Mouse (Mus musculus): ENCODE measurements at regions not wholly inside any gene's neighbourhood (a gene's known extent, or its start where the extent isn't known, plus 50 kb on each side); places are given as distances from the start of the nearest gene placed in this dataset.

DNA sequence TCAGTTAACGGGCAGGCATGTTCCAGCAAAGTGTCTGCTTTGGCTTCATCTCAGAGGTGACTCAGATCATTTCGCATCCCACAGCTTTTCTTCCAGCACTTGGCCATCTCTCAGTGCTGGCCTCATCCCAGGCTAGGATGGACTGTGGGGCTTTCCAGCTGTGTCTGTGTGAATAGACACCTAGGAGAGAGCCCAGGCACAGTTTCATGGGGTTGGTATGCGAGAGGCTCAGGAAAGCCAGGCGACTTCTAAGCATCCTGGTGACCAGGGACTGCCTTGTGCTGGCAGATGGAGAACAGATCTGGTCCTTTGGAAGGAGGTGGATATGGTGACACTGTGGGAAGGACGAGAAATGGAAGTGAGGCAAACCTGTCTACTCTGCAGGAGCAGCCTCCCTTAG lies 182.9 kb downstream of the Cd83 start:
- DNase-seq (ENCODE audit: extremely low spot score, low spot score), result no peak

DNA sequence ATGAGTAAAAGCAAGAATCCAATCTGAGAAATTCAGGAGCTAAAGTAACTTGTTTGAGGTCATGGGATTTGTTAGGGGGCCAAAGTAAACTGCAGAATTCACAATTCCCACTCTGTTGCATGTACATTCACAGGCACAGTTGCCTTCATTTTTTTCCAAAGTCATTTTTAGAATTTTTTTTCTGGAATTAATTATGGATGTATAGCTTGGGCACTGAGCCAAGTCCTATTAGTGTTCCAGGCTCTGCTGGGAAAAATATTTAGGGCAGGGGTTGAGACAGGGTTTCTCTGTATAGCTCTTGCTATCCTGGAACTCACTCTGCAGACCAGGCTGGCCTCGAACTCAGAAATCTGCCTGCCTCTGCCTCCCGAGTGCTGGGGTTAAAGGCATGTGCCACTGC lies 188.3 kb downstream of the Cd83 start:
- no peak for DNase-seq (ENCODE audit: extremely low spot score, low spot score)

GRCm38 (mm10) chr13:43975281-43975680 lies 190.7 kb downstream of the Cd83 start:
- no peak for DNase-seq (ENCODE audit: extremely low spot score, low spot score)

DNA sequence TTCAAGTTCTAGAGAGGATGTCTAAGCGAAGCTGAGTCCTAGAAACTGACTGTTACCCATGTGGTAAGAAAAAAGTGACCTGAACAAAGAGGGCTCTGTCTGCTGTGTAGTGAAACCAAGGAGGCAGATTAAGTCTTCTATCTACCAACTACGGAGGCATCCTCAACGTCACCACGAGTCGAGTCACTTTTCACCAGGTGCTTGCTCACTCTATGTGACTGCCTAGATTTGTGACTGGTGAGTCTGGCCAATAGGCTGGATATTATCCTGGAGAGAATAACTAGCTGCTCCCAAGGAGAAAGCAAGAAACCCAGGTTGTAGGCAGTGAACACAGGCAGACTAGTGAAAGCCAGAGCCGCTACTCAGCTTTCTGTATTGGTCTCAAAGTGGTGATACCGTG lies 191.2 kb downstream of the Cd83 start:
- DNase-seq (ENCODE audit: extremely low spot score, low spot score), result no peak

DNA sequence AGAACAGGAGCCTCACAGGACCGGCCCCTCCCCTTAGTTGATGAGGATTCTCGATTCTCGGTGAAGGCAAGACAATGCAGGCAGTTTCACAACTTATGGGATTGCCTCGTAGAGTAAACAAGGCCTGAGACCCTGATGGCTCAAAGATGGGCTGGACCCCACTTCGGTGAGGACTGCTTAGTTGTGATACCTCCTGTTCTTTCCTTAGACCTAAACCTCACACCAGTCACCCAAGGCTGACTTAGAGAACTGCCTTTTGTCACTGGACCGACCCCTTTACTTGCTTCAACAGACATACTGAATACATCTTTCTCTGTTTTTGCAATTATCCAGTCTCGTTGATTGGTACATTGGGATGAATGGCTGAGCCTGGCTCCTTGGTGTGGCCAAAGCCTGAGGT lies 192.1 kb downstream of the Cd83 start:
- no peak for DNase-seq (ENCODE audit: extremely low spot score, low spot score)

- DNase-seq (ENCODE audit: extremely low spot score, low spot score), result no peak
Measured at GRCm38 (mm10) chr13:43987338-43987737, 202.8 kb downstream of the Cd83 start.

DNA sequence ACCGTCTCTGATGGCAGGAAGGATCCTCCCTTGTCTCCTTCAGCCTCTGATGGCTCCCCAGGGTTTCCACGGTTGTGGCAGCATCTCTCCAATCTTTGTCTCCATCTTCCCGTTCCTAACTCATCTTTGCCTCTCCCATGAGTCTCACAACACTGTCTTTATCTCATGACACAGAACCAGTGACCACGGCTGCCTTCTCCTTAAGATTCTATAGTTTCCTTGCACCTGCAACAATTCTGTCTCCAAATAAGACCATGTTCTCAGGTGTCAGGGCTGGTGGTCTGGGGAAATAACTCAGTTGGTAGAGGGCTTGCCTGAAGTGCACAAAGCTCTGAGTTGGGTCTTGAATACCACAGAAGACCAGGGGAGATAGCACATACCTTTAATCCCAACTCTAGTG lies 203.8 kb downstream of the Cd83 start:
- DNase-seq (ENCODE audit: extremely low spot score, low spot score), result no peak

GRCm38 (mm10) chr13:43990281-43991101 lies 205.9 kb downstream of the Cd83 start:
- peak; percentile 41 for DNase-seq (ENCODE audit: extremely low spot score, low spot score)

DNA sequence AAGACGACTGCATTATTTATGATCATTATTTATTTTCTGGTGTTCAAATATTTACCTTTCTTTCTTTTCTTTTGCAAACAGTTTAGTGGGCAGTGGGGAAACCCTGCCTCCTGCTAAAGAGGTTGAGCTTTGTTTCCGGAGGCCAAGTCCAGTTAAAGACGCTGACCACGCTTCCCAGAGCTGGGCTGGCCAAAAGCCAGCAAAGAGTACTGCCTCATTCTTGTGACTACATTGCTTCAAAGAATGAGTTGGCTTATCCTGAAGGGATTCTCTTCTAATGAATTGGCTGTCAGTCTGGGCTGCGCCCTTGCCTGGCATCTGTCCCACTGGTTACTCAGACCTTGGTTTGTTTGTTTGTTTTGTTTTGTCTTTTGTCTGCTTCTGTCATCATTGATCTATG lies 207.2 kb downstream of the Cd83 start:
- no peak for DNase-seq (ENCODE audit: extremely low spot score, low spot score)

DNA sequence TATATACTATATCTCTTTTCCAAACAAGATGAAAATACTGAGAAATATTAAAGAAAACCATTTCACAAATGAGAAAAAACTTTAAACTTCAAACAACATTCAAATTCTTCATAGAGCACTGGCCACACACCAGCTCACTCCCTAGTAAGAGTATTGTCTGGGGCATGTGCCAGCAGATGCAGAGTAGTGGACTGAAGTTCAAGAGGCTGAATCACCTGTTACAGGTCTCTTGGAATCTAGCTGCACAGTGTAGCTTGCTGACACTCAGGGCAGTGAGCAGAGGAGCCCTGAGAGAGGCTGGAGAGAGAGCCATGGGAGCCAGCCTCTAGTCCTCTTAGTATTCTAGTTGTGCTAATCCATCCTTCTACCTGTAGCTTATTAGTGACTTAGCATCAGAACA lies 208.4 kb downstream of the Cd83 start:
- DNase-seq (ENCODE audit: extremely low spot score, low spot score), result no peak

DNA sequence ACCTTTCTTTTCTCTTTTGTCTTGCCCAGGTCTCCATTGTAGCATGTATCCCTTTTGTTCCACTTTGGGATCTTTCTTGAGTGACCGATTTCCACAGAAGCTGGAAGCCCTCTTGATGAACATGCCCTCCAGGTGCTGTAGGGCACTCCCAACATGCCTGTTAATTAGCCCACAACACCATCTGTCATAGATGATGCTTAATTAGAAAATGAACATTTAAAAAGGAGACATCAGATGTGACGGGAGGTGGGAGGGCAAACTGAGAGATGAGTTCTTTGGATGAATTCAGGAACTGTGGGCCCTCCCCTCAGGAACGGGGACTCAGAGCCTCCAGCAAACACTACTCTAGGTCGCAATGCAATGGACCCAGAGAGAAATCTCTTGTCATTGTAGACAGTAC lies 209.8 kb downstream of the Cd83 start:
- DNase-seq (ENCODE audit: extremely low spot score, low spot score), result no peak

- DNase-seq (ENCODE audit: extremely low spot score, low spot score), result no peak
Measured at GRCm38 (mm10) chr13:43995623-43996022, 211.0 kb downstream of the Cd83 start.

- DNase-seq (ENCODE audit: extremely low spot score, low spot score), result no peak
Measured at GRCm38 (mm10) chr13:44001861-44002545, 217.4 kb downstream of the Cd83 start.

DNA sequence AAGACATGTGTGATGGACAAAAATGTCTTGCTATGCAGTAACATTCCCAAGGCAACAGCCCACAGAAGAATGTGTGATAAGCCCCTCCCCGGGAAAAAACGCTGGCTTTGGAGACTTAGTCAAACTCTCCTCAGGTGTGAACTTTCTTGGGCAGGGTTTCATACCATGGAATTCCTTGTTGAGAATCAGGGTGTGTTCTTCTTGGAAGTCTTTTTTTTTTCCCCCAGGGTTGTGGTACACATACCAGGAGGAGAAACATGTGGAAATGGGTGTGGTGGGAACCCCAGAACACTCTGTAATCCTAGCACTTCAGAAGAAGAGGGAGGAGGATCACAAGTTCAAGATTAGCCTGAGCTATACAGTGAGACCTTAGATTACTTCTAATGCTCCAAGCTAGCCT lies 228.3 kb downstream of the Cd83 start:
- no peak for DNase-seq (ENCODE audit: extremely low spot score, low spot score)

DNA sequence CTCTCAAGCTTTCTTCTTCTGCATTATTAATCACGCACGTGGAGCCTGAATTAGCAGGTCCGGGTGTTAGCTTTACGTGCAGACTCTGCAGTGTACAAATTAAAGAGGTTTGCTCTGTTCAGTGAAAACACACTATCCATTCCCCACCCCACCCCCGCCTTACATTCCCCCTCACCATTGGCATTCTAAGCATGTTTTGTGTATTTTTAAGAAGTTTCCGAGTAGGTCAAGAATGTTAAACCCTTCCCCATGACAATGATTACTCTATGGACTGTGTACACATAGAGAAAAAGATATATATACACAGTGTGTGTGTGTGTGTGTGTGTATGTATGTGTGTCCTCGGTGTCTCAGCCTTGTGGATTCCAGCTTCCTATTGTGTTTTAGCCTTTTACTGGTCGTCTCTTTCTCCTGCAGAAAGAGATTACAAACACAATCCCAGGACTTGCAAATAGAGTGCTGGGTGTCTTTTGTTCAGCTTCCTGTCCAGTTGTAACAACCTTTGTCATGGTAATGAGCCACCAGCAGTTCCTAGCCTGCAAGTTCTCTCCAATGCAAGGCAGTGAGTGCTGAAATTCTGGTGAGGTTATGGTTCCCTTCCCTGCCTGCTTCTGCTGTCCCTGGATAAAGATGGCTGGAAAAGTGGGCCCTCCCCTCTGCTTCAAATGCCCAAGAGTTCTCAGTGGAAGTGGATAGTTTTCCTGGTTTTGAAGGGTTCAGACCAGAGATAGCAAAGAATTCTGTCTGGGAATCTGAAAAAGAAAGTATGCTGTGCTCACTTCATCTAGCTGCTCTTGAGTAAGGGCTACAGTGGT lies 234.1 kb downstream of the Cd83 start:
- DNase-seq (ENCODE audit: extremely low spot score, low spot score), result peak; percentile 27

GRCm38 (mm10) chr13:44019304-44019583 lies 234.7 kb downstream of the Cd83 start:
- DNase-seq (ENCODE audit: extremely low spot score, low spot score), result no peak

- DNase-seq (ENCODE audit: extremely low spot score, low spot score), result no peak
Measured at GRCm38 (mm10) chr13:44020851-44021250, 236.3 kb downstream of the Cd83 start.

GRCm38 (mm10) chr13:44022106-44022505 lies 237.5 kb downstream of the Cd83 start:
- DNase-seq (ENCODE audit: extremely low spot score, low spot score), result no peak

- DNase-seq (ENCODE audit: extremely low spot score, low spot score), result no peak
Measured at GRCm38 (mm10) chr13:44024612-44025011, 240.0 kb downstream of the Cd83 start.

DNA sequence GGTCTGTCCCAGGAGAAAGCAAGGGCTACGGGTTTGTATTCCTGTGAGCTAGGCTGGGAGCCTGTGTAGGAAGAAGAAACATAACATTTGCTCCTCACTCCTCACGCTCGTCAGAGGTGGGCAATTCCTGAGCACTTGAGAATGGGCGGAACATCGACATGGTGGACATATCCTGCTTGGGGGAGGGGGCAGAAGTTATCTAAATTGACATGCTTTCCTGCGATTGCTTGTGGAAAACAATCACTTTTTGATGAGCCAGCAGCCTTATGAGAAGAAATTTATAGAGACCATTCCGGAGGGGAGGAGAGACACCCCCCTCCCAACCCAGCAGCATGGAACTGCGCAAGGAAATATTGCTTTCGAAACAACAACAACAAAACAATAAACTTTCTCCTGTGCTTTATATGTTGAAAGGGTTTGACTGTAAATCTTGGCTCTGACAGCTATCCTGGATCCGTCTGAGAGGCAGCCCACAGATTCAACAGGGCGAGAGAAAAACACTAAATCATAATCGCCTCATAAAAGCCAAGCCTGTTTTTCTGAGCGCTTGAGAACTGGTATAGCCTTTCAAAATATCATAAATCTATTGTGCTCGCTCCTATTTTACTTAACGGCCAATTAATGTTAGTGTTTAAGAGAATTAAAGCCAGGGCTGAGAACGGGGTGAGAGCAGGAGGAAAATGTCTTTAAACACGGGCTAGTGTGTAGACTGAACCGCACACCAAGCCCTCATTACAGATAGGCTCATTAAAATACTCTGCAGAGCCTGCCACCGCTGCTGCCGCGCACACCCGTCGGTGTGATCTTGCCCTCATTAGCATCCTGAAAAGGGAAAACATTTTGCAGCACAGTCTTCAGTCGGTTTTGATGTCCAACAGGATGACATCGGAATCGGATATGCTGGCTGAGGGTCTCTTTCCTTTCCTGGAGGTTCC lies 242.0 kb downstream of the Cd83 start:
- no peak for DNase-seq (ENCODE audit: extremely low spot score, low spot score)

- DNase-seq (ENCODE audit: extremely low spot score, low spot score), result no peak
Measured at GRCm38 (mm10) chr13:44028081-44028480, 243.5 kb downstream of the Cd83 start.
